Mouse (Mus musculus): ENCODE data around the gene Nell2. TPM values are rescaled to one million over a fixed set of nuclear protein-coding genes. Genes with fewer than 3 reads are reported as not detected.
A peak's percentile ranks its signal among the peaks of the same experiment; 100 is the strongest.

Gene Nell2
- polyA plus RNA-seq, 1 experiment from 2014 or later, result 5.6 TPM

DNA sequence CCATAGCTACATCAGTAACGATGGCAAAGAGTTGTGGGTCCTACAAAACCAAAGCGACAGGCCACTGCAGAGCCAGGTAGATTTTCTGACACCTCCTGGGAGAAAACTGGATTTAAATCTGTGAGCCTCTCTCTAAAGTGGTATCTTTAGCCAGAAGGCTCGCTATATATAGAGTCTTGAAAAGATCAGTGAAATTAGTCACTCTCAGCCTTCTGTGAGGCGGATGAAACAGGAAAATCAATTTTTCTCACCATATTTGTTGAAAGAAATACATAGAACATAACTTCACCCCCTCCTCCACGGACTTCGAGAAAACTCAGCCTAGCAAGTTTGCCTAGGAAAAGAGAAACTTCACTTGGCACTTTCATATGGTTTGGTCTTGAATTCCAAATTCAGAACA is 54.4 kb downstream of the Nell2 start:
- Histone ChIP-seq H3K9me3 (no peaks in the 10 kb centered on the region), H3K4me3 (replicated peaks) (no peak overlapping the region), H3K9ac (replicated peaks) (no peak overlapping the region), H3K27ac (no peak overlapping the region), H3K36me3 (no peaks in the 10 kb centered on the region), H3K4me1 (replicated peaks) (0 out of 2 replicates have a peak, but pooled peaks cover 4% of the 10 kb centered on the region), H3K27me3 (no peaks in the 10 kb centered on the region), H3K4me2 (no peak overlapping the region)
- ATAC-seq (ENCODE audit: insufficient number of reproducible peaks, insufficient read depth, low FRiP score, low TSS enrichment, low read depth), result no peak
- WGBS, result 81% methylated on average over 6 of the region's 6 CpGs

DNA sequence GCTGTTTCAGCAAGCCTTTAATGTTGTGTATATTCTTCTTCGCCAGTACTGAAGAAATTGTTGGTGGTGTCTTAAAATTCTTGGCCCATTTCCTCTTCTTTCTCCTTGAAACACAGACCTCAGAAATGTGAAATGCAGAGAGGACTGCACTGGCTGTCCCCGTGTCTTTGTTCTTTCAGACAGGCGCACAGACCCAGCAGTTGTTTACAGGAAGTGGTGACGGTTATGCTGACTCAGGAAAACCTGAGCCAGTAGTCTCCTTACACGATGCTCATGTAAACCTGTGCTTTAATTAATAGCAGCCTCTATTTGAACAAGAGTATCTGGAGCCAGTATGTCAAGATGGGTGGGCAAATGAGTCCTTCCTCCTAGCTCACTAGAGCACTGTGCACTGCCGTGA is 61.2 kb downstream of the Nell2 start:
- H3K36me3 ChIP-seq, result no peaks in the 10 kb centered on the region
- no peaks in the 10 kb centered on the region for H3K27me3 ChIP-seq
- peaks cover 4% of the 10 kb centered on the region; the same call in 1 of the 2 replicates for H3K4me1 ChIP-seq (replicated peaks)
- H3K4me2 ChIP-seq, result no peak overlapping the region
- no peak overlapping the region for H3K4me3 ChIP-seq (replicated peaks)
- H3K27ac ChIP-seq, result no peak overlapping the region
- no peak for ATAC-seq (ENCODE audit: insufficient number of reproducible peaks, insufficient read depth, low FRiP score, low TSS enrichment, low read depth)
- WGBS, result 43% methylated on average over 6 of the region's 6 CpGs
- no peak overlapping the region for H3K9ac ChIP-seq (replicated peaks)
- H3K9me3 ChIP-seq, result no peaks in the 10 kb centered on the region

DNA sequence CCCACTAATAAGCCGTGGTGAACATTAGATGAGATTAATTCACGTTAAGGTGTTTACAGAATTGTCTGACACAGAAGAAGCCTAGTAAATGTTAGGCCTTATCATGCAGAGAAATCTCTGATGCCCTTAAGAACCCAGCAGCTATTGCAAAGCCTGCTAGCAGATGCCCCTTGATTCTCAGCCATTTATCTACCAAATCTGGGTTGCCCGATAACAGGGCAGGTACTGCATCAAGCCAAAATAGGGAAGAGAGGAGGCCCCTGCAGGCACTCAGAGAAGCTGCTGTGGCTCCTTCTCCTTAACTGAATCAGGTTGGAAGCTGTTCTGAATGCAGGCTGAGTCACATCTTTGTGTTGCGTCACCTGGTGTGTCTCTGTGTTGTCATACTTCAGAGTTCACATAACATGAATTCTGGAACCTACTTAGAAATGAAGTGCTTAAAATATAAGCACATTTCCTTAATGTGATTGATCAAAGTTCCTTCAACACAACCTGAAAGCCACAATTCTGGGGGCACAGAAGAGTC is 68.3 kb downstream of the Nell2 start:
- H3K4me3 ChIP-seq (replicated peaks), result no peak overlapping the region
- no peak for ATAC-seq (ENCODE audit: insufficient number of reproducible peaks, insufficient read depth, low FRiP score, low TSS enrichment, low read depth)
- H3K27ac ChIP-seq, result no peak overlapping the region
- no peaks in the 10 kb centered on the region for H3K36me3 ChIP-seq
- H3K4me1 ChIP-seq (replicated peaks), result no peaks in the 10 kb centered on the region
- no peak overlapping the region for H3K4me2 ChIP-seq
- no peaks in the 10 kb centered on the region for H3K9me3 ChIP-seq
- WGBS, result 83% methylated on average over 4 of the region's 4 CpGs
- H3K27me3 ChIP-seq, result no peaks in the 10 kb centered on the region
- H3K9ac ChIP-seq (replicated peaks), result no peak overlapping the region

DNA sequence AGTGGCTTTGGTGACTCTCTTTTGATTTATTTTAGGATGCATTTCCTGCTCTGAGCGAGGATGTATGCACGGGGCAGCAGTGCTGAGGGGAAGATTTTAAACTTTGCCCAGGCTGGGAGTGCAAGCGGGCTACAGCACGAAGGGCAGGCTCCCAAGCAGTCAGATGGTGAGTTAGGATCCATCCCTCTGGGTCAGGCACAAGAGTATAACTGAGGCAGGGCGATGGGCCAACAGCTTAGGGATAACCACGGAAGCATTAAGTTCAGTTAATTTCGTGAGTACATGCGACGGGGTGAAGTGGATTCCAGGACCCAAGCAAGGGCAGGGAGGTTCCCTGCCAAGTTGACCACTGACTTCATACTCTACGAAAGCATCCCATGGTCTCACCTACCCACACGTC is 83.8 kb downstream of the Nell2 start:
- Histone ChIP-seq H3K4me1 (replicated peaks) (no peaks in the 10 kb centered on the region; the same call in 1 of the 2 replicates), H3K9ac (replicated peaks) (no peak overlapping the region), H3K36me3 (no peaks in the 10 kb centered on the region), H3K27ac (no peak overlapping the region), H3K9me3 (no peaks in the 10 kb centered on the region), H3K4me3 (replicated peaks) (no peak overlapping the region), H3K4me2 (no peak overlapping the region), H3K27me3 (no peaks in the 10 kb centered on the region)
- WGBS, result 77% methylated on average over 11 of the region's 11 CpGs
- no peak for ATAC-seq (ENCODE audit: insufficient number of reproducible peaks, insufficient read depth, low FRiP score, low TSS enrichment, low read depth)

DNA sequence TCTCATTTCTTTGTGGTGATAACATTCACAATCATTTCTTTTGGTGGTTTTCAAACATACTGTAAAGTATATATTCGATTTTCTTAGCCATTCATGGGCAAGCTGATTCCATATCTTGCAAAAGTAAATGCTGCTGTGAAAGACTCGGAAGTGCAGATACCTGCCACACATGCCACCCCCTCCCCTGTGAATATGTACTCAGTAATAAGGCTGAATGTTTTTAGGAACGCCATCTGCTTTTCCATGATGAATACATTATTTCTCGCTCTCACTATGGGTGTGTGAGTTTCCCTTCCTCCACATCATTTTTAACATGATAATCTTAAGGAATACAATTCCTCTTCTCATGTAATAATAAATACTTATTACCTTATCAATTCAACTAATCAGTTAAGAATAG is 90.6 kb downstream of the Nell2 start:
- Histone ChIP-seq H3K4me3 (replicated peaks) (no peak overlapping the region), H3K9ac (replicated peaks) (no peak overlapping the region), H3K4me2 (no peak overlapping the region), H3K9me3 (no peaks in the 10 kb centered on the region), H3K27ac (no peak overlapping the region), H3K4me1 (replicated peaks) (no peaks in the 10 kb centered on the region), H3K27me3 (no peaks in the 10 kb centered on the region), H3K36me3 (no peaks in the 10 kb centered on the region)
- ATAC-seq (ENCODE audit: insufficient number of reproducible peaks, insufficient read depth, low FRiP score, low TSS enrichment, low read depth), result no peak
- WGBS, result 97% methylated on average over 4 of the region's 4 CpGs

DNA sequence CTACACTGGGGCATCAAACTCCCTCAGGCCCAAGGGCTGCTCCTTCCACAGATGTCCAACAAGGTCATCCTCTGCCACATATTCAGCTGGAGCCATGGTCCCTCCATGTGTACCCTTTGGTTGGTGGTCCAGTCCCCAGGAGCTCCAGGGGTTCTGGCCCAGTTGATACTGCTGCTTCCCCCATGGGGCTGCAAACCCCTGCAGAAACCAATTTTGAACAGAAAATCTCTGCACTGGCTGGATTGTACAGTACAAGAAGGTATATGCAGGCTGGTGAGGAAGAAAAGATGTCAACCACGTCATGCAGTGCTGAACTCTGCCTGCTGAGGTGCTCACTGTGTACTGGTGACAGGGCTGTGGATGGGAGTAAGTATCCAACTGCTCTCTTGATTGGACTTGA is 92.1 kb downstream of the Nell2 start:
- Histone ChIP-seq H3K9me3 (no peaks in the 10 kb centered on the region), H3K27me3 (no peaks in the 10 kb centered on the region), H3K27ac (no peak overlapping the region), H3K4me1 (replicated peaks) (no peaks in the 10 kb centered on the region), H3K36me3 (no peaks in the 10 kb centered on the region), H3K9ac (replicated peaks) (no peak overlapping the region), H3K4me2 (no peak overlapping the region), H3K4me3 (replicated peaks) (no peak overlapping the region)
- no peak for ATAC-seq (ENCODE audit: insufficient number of reproducible peaks, insufficient read depth, low FRiP score, low TSS enrichment, low read depth)
- 77% methylated on average over 1 of the region's 1 CpGs for WGBS

DNA sequence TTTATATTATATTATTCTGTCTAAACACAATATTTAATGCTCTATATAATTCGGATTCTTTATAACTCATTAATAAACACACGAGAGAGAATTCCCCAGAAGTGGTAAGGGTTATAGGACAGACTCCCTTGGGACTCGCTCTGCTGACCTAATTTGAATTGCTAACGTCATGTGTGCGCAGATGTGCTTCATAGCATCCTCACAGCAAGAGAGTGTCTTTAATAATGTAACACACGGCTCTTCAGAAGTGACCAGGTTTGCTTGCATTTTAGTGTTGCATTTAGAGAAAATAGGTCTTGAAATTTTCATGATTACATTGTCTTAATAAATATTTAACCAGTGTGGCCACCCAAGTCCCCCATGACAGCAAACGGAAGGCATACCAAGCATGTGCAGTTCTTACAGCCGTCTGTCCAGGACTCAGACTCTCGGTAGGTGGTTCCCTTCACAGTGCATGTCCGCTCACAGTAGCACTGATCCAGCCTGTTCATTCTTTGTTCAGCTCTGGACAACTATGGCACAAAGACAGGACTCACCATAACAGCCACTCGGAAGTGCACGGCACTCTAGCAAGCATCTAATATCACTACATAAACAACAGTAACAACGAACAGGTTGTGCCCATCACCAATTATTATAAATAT is 97.1 kb downstream of the Nell2 start:
- no peak overlapping the region for H3K27ac ChIP-seq
- no peak overlapping the region for H3K4me3 ChIP-seq (replicated peaks)
- H3K4me1 ChIP-seq (replicated peaks), result peaks cover 11% of the 10 kb centered on the region; the same call in 1 of the 2 replicates
- no peak for ATAC-seq (ENCODE audit: insufficient number of reproducible peaks, insufficient read depth, low FRiP score, low TSS enrichment, low read depth)
- no peaks in the 10 kb centered on the region for H3K27me3 ChIP-seq
- H3K9me3 ChIP-seq, result no peaks in the 10 kb centered on the region
- H3K36me3 ChIP-seq, result no peaks in the 10 kb centered on the region
- 79% methylated on average over 13 of the region's 13 CpGs for WGBS
- H3K4me2 ChIP-seq, result no peak overlapping the region
- no peak overlapping the region for H3K9ac ChIP-seq (replicated peaks)

DNA sequence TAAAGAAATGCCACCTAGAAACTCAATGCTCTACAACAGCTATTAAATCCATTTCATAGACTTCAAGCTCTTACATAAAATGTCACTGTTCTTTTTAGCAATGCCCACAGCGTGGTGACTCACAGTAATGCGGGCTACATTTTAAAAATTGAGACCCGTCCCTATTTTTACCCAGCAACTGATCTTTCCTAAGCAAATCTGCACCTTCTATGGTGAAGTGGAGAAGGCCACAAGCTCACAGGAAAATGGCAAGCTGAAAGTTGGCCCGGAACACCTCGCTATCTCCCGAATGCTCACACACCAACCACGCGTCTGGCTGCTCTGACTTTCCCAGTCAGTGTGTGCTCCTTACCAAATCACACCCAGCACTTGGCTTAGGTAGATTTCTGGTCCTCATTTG is 98.4 kb downstream of the Nell2 start:
- Histone ChIP-seq H3K9me3 (no peaks in the 10 kb centered on the region), H3K4me3 (replicated peaks) (no peak overlapping the region), H3K4me1 (replicated peaks) (peaks cover 11% of the 10 kb centered on the region; the same call in 1 of the 2 replicates), H3K36me3 (no peaks in the 10 kb centered on the region), H3K4me2 (no peak overlapping the region), H3K27me3 (no peaks in the 10 kb centered on the region), H3K27ac (no peak overlapping the region), H3K9ac (replicated peaks) (no peak overlapping the region)
- ATAC-seq (ENCODE audit: insufficient number of reproducible peaks, insufficient read depth, low FRiP score, low TSS enrichment, low read depth), result no peak
- 90% methylated on average over 8 of the region's 8 CpGs for WGBS

DNA sequence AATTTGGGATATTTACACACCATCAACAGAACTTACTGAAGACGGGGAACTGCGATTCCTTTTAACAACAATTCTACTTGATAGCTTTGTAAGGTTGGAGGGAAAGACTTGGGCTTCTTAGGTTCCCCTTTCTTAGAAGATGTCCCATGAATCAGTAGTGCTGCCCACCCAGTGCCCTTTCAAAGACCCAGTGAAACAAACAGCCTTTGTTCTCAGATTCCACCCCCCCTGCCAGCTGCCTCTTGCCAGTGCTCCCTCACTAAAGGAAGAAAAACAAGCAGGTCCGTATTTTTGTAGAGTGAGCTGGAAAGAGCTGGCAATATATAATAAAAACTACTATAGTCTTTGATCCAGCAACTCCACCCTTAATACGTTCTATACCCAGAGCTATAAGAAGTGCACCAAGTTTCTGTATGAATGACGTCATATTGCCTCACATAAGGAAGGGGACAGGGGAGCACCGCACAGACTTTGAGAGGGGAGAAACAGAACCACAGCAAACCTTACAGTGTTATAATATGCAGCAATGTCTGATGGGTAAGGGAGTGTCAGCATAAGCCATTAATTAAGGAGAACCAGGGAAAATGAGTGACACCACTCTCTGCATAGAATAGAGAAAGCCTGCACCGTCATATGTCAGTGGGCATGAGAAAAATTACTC is 100.2 kb downstream of the Nell2 start:
- no peak overlapping the region for H3K4me2 ChIP-seq
- H3K36me3 ChIP-seq, result no peaks in the 10 kb centered on the region
- 0 out of 2 replicates have a peak, but pooled peaks have one; percentile 56 for ATAC-seq (ENCODE audit: insufficient number of reproducible peaks, insufficient read depth, low FRiP score, low TSS enrichment, low read depth)
- H3K9me3 ChIP-seq, result no peaks in the 10 kb centered on the region
- no peaks in the 10 kb centered on the region for H3K27me3 ChIP-seq
- no peak overlapping the region for H3K27ac ChIP-seq
- WGBS, result 68% methylated on average over 7 of the region's 7 CpGs
- peaks cover 11% of the 10 kb centered on the region; the same call in 1 of the 2 replicates for H3K4me1 ChIP-seq (replicated peaks)
- no peak overlapping the region for H3K9ac ChIP-seq (replicated peaks)
- H3K4me3 ChIP-seq (replicated peaks), result no peak overlapping the region

DNA sequence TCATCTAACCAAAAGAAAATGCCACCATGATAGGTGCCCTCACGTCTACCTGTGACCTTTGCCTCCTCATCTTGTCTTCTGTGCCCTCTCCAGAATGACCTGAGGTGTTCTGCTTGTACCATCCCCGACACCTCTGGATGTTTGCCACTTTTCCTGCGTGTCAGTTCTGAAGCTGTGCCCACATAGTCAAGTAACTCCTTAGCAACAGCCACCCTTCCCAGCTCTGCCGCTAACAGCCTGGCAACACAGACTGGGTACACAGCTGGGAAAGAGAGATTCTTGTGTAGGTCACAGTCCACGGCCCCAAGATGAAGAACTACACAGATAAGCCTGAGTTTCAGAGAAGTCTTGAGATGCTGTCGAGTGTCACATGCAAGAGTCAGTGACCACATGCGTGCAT is 103.3 kb downstream of the Nell2 start:
- WGBS, result 90% methylated on average over 7 of the region's 7 CpGs

DNA sequence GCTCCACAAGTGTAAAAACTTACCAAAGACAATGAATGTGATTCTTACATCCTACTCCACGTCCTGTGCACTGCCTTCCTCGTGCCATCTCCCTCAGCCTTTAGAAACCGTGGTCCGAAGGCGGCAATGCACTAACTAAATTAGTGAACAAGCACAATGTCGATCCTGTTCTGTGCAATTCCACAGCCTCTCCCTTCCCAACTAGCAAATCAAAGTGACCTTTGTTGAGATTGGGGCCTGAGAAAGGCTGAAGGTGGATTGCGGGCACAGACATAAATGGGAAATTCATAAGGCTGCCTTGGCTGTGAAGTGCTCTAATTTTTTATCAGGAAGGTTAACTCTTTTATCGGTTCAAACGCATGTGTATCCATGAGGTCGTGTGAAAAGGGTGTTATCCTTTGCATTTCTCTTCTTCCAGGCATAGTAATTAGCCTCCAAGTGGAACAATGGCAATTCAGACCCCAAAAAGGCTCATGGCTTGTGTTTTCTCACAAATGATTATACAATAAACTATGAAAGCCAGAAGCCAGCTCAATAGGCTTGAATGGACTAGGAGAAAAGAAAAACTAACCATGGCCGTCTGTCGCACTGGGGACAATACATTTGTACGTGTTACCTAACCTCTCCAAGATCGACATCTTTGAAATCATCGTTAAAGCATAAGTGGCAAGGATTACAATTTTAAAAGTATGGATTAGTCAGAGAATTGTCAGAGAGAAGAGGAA is 106.0 kb downstream of the Nell2 start:
- ATAC-seq (ENCODE audit: insufficient number of reproducible peaks, insufficient read depth, low FRiP score, low TSS enrichment, low read depth), result no peak
- Histone ChIP-seq H3K9me3 (no peaks in the 10 kb centered on the region), H3K27me3 (no peaks in the 10 kb centered on the region), H3K4me1 (replicated peaks) (no peaks in the 10 kb centered on the region), H3K4me3 (replicated peaks) (no peak overlapping the region), H3K36me3 (no peaks in the 10 kb centered on the region), H3K27ac (no peak overlapping the region), H3K9ac (replicated peaks) (no peak overlapping the region), H3K4me2 (no peak overlapping the region)
- 87% methylated on average over 15 of the region's 15 CpGs for WGBS

More for the DNA sequence above, 103.3 kb downstream of the Nell2 start:
- no peaks in the 10 kb centered on the region for H3K27me3 ChIP-seq
- no peak overlapping the region for H3K27ac ChIP-seq
- H3K36me3 ChIP-seq, result no peaks in the 10 kb centered on the region
- no peak overlapping the region for H3K9ac ChIP-seq (replicated peaks)
- H3K4me3 ChIP-seq (replicated peaks), result no peak overlapping the region
- H3K9me3 ChIP-seq, result no peaks in the 10 kb centered on the region
- no peak for ATAC-seq (ENCODE audit: insufficient number of reproducible peaks, insufficient read depth, low FRiP score, low TSS enrichment, low read depth)
- H3K4me2 ChIP-seq, result no peak overlapping the region
- peaks cover 11% of the 10 kb centered on the region; the same call in 1 of the 2 replicates for H3K4me1 ChIP-seq (replicated peaks)
